Mouse (Mus musculus) telencephalon, adult 2 months (tissue): ENCODE measurements around the gene Tpd52l1.
"Not testable (repeated sequence)": the region's sequence is repeated elsewhere in the genome, so short reads cannot be mapped to it uniquely, and the experiment has no call there.

Experiments used
- DNase-seq: peaks from one replicate; pipeline ENCODE4 v3.0.0-alpha.2; 2011; ENCODE audit warnings: low read depth, low spot score

Tpd52l1 gene

GRCm38 (mm10) chr10:31445291-31446124 is at the start of gene Tpd52l1:
Gene Tpd52l1, minus strand, starts transcription at chr10:31445958.
- peak; percentile 65 for DNase-seq

- no peak for DNase-seq
These were observed 48.5 kb upstream of the Tpd52l1 start for GRCm38 (mm10) chr10:31494296-31494695.

GRCm38 (mm10) chr10:31467043-31467898 is 21.5 kb upstream of the Tpd52l1 start:
- no peak for DNase-seq

- DNase-seq: no peak
These were observed 20.2 kb upstream of the Tpd52l1 start for GRCm38 (mm10) chr10:31465840-31466541.

- DNase-seq: no peak
These were observed 19.7 kb upstream of the Tpd52l1 start for GRCm38 (mm10) chr10:31465424-31465823.

- DNase-seq: no peak
These were observed 17.3 kb upstream of the Tpd52l1 start for GRCm38 (mm10) chr10:31463044-31463443.

- DNase-seq: no peak
These were observed 11.0 kb upstream of the Tpd52l1 start for GRCm38 (mm10) chr10:31456806-31457205.

GRCm38 (mm10) chr10:31447083-31447482 is 1.3 kb upstream of the Tpd52l1 start:
- DNase-seq: no peak

GRCm38 (mm10) chr10:31444206-31444605 is 1.6 kb downstream of the Tpd52l1 start:
- DNase-seq: no peak

- DNase-seq: no peak
These were observed 4.3 kb downstream of the Tpd52l1 start for GRCm38 (mm10) chr10:31441491-31441890.

GRCm38 (mm10) chr10:31436047-31436446 is 9.7 kb downstream of the Tpd52l1 start:
- no peak for DNase-seq

- DNase-seq: no peak
These were observed 27.8 kb downstream of the Tpd52l1 start for GRCm38 (mm10) chr10:31417956-31418355.

- DNase-seq: no peak
These were observed 52.8 kb downstream of the Tpd52l1 start for GRCm38 (mm10) chr10:31392990-31393389.

GRCm38 (mm10) chr10:31390777-31391395 is 54.9 kb downstream of the Tpd52l1 start:
- DNase-seq: no peak

- not testable (repeated sequence) for DNase-seq
These were observed 57.2 kb downstream of the Tpd52l1 start for GRCm38 (mm10) chr10:31388566-31388965.

GRCm38 (mm10) chr10:31370200-31370599 is 75.6 kb downstream of the Tpd52l1 start:
- DNase-seq: not testable (repeated sequence)

GRCm38 (mm10) chr10:31359749-31360148 is 86.0 kb downstream of the Tpd52l1 start:
- DNase-seq: no peak

- DNase-seq: no peak
These were observed 90.8 kb downstream of the Tpd52l1 start for GRCm38 (mm10) chr10:31354886-31355461.

GRCm38 (mm10) chr10:31354141-31354540 is 91.6 kb downstream of the Tpd52l1 start:
- peak; percentile 13 for DNase-seq

GRCm38 (mm10) chr10:31352845-31353427 is 92.8 kb downstream of the Tpd52l1 start:
- no peak for DNase-seq

- no peak for DNase-seq
These were observed 94.7 kb downstream of the Tpd52l1 start for GRCm38 (mm10) chr10:31351056-31351455.
